Mouse (Mus musculus) forebrain, embryonic 10.5 days (tissue): ENCODE measurements around the gene Cfd. TPM values are rescaled to one million over a fixed set of nuclear protein-coding genes. Genes with fewer than 3 reads are reported as not detected.
A peak's percentile ranks its signal among the peaks of the same experiment; 100 is the strongest.

ENCODE experiments used
- DNase-seq: peaks from one replicate; pipeline ENCODE4 v3.0.0-alpha.2; 2017; ENCODE audit warnings: low spot score; ENCODE audit errors: extremely low spot score
- H3K27ac ChIP-seq: fragments of 300-500 bp; sonication (generic); 2 replicates; pipeline ENCODE4 v1.5.1; 2016; ENCODE audit warnings: mild to moderate bottlenecking
- H3K27me3 ChIP-seq: fragments of 300-500 bp; sonication (generic); 2 replicates; pipeline ENCODE4 v1.6.1; 2016; ENCODE audit warnings: mild to moderate bottlenecking; ENCODE audit not compliant: poor library complexity, severe bottlenecking
- H3K36me3 ChIP-seq: fragments of 300-500 bp; sonication (generic); replicated peaks from 2 replicates; pipeline ENCODE4 v1.6.1; 2016; ENCODE audit warnings: mild to moderate bottlenecking, moderate library complexity
- H3K4me1 ChIP-seq: fragments of 300-500 bp; sonication (generic); 2 replicates; pipeline ENCODE4 v1.6.1; 2016
- H3K4me3 ChIP-seq: fragments of 300-500 bp; sonication (generic); 2 replicates; pipeline ENCODE4 v1.5.1; 2016; ENCODE audit warnings: mild to moderate bottlenecking, moderate library complexity
- H3K9me3 ChIP-seq: fragments of 300-500 bp; sonication (generic); 2 replicates; pipeline ENCODE4 v1.6.1; 2016; ENCODE audit warnings: mild to moderate bottlenecking, moderate library complexity
- WGBS: fragments of 180-500 bp; shearing (Covaris S2); methylation state at CpG from one replicate; pipeline ENCODE4 v1.1.7; 2016; 5-methylcytosine and 5-hydroxymethylcytosine counted together
- polyA plus RNA-seq: library from polyadenylated mRNA; unstranded; fragments of >200 nt; fragmentation: Nextera tagmentation; extraction: Ambion mirVana; gene quantifications from 2 replicates; pipeline ENCODE4 v1.2.1, GENCODE M21; 2016

The Cfd gene
- polyA plus RNA-seq, 1 experiment from 2014 or later, result not detected

DNA sequence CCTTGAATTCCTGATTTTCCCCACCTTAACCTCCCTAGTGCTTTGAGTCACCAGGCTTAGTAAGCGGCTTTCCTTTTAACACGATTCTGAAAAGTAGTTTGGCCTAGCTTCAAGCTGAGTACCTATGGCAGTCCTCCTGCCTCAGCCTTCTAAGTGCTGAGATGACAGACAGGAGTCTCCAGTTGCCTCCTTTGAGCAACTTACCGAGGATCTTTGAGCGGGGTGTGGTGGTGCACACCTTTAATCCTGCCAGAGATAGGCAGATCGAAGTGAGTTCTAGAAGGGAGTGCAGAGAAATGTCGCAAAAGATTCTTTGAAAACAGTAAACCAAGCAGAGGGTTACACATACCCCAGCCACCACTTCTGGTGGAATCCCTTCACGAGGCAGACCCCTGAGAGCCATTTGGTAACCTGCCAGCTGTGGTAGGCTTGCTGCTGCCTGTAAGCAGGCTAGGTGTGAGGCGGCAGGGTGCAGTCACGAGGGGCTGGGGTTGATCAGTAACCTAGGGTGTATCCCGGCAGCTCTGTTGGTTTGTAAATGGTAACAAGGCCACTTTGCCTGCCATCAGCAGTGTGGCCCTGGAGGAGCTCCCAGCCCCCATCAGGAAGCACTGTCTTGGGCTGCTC lies 35.0 kb upstream of the Cfd start:
- H3K27ac ChIP-seq, result peak overlapping the region; percentile 100
- no peak for DNase-seq

GRCm38 (mm10) chr10:79856280-79856679 lies 34.4 kb upstream of the Cfd start:
- 67% methylated on average over 6 of the region's 6 CpGs for WGBS
- H3K36me3 ChIP-seq, result peaks cover 58% of the 10 kb centered on the region
- H3K27me3 ChIP-seq, result no peaks in the 10 kb centered on the region
- H3K9me3 ChIP-seq, result no peaks in the 10 kb centered on the region
- H3K27ac ChIP-seq, result peak overlapping the region; percentile 44; the same call in 1 of the 2 replicates
- peak overlapping the region; percentile 83 for H3K4me3 ChIP-seq
- peaks cover 66% of the 10 kb centered on the region for H3K4me1 ChIP-seq
- DNase-seq, result no peak

More for the DNA sequence above, 35.0 kb upstream of the Cfd start:
- H3K9me3 ChIP-seq, result no peaks in the 10 kb centered on the region
- WGBS, result 9% methylated on average over 10 of the region's 10 CpGs
- no peaks in the 10 kb centered on the region for H3K27me3 ChIP-seq
- peaks cover 69% of the 10 kb centered on the region for H3K4me1 ChIP-seq
- peak overlapping the region; percentile 83 for H3K4me3 ChIP-seq
- H3K36me3 ChIP-seq, result peaks cover 56% of the 10 kb centered on the region

DNA sequence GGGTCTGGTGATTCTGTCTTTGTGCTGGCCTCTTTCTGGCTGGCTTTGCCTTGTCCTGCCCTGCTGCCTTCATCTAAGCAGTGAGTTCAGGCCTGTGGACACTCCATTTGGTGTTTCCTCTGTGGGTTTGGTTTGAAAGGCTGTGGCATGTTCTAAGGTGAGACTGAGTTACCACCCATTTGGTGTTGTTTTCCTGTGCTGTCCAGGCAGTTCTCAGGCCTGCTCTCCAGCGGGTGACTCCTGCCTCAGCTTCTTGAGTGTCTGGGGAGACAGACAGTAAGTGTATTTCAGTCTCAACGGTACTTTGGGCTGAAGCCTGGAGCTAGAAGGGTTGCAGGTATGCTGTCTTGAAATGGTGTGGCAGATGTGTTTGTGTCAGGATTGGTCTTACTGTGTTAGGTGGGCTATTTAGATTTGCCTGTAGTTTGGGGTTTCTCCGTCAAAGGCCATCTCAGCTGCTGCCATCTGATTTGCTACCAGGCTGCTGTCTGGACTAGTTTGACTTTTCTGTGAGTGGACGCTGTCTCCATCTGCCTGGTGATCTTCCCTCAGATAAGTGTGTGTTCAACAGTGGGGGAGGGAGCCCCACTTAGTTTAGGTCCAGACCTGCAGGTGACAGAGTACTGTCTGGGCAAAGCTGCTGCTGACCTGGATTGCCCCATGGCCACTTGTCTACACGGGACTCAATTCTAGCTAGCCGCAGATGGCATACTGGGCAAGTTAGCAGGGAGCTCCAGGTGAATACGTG lies 33.8 kb upstream of the Cfd start:
- Histone ChIP-seq H3K9me3 (no peaks in the 10 kb centered on the region), H3K4me1 (peaks cover 62% of the 10 kb centered on the region), H3K27ac (peak overlapping the region; percentile 44; the same call in 1 of the 2 replicates), H3K27me3 (no peaks in the 10 kb centered on the region), H3K36me3 (peaks cover 64% of the 10 kb centered on the region), H3K4me3 (peak overlapping the region; percentile 83)
- DNase-seq, result no peak
- WGBS, result 81% methylated on average over 7 of the region's 7 CpGs

DNA sequence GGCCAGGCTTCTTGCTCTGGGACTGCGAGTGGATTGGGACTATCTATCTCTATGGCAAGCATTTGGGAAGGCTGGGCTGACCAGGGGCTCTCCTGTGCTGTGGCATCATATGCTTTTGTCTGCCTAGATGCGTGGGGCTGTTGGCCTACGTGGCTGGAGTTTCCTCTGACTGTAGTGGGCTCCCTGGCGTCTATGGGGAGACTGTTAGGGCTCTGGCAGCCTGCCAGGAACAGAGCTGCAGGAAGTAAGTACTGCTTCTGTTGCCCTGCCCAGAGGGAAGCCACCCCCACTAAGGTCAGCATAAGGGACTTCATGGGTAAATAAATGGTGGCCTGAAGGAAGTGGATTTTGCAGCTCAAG lies 33.2 kb upstream of the Cfd start:
- H3K36me3 ChIP-seq, result peaks cover 70% of the 10 kb centered on the region
- H3K4me3 ChIP-seq, result peak overlapping the region; percentile 83
- DNase-seq, result no peak
- H3K4me1 ChIP-seq, result peaks cover 61% of the 10 kb centered on the region
- no peaks in the 10 kb centered on the region for H3K27me3 ChIP-seq
- no peaks in the 10 kb centered on the region for H3K9me3 ChIP-seq
- 79% methylated on average over 4 of the region's 4 CpGs for WGBS
- H3K27ac ChIP-seq, result 0 out of 2 replicates have a peak overlapping the region, but pooled peaks have one; percentile 8

- Histone ChIP-seq H3K27ac (no peak overlapping the region), H3K9me3 (no peaks in the 10 kb centered on the region), H3K36me3 (peaks cover 74% of the 10 kb centered on the region), H3K4me1 (peaks cover 57% of the 10 kb centered on the region), H3K27me3 (no peaks in the 10 kb centered on the region), H3K4me3 (peak overlapping the region; percentile 83; the same call in 1 of the 2 replicates)
- DNase-seq, result no peak
- WGBS, result 86% methylated on average over 2 of the region's 2 CpGs
Measured at GRCm38 (mm10) chr10:79857894-79858293, 32.8 kb upstream of the Cfd start.

DNA sequence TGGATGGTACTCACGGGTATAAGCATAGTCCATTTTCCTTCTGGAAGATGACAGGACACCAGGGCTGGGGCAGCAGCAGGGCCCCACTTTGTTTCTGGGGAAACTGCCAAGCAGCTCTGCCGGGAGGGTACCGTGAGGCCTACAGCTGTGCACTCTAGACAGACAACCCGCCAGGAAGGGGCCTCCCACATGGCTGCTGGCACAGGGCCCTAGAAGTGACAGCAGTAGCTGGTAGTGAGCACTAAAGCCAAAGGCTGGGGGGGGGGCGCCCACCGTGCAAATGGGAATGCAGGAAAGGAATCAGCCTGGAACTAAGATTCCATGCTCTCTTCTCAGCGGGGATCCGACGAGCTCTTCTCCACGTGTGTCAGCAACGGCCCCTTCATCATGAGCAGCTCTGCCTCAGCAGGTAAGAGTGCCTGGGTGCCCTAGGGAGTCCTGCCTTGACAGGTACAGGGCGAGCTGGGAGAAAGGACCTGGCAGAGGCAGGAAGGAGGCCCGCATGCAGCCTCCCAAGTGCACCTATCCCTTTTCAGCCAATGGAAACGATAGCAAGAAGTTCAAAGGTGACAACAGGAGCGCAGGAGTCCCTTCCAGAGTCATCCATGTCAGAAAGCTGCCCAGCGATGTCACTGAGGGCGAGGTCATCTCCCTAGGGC lies 32.1 kb upstream of the Cfd start:
- no peak for DNase-seq
- H3K27me3 ChIP-seq, result no peaks in the 10 kb centered on the region
- H3K36me3 ChIP-seq, result peaks cover 81% of the 10 kb centered on the region
- peak overlapping the region; percentile 83 for H3K4me3 ChIP-seq
- no peaks in the 10 kb centered on the region for H3K9me3 ChIP-seq
- 80% methylated on average over 17 of the region's 17 CpGs for WGBS
- H3K4me1 ChIP-seq, result peaks cover 50% of the 10 kb centered on the region
- no peak overlapping the region for H3K27ac ChIP-seq

DNA sequence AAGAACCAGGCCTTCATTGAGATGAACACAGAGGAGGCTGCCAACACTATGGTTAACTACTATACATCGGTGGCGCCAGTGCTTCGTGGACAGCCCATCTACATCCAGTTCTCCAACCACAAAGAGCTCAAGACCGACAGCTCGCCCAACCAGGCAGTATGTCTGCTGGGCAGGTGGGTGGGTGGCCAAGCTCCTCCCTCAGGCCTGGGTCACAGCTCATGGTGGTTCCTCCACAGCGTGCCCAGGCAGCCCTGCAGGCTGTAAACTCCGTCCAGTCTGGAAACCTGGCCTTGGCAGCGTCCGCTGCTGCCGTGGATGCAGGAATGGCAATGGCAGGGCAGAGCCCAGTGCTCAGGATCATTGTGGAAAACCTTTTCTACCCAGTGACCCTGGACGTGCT lies 31.5 kb upstream of the Cfd start:
- Histone ChIP-seq H3K36me3 (peaks cover 87% of the 10 kb centered on the region), H3K27ac (no peak overlapping the region), H3K27me3 (no peaks in the 10 kb centered on the region), H3K4me1 (peaks cover 48% of the 10 kb centered on the region), H3K4me3 (peak overlapping the region; percentile 23; the same call in 1 of the 2 replicates), H3K9me3 (no peaks in the 10 kb centered on the region)
- DNase-seq, result no peak
- 95% methylated on average over 11 of the region's 11 CpGs for WGBS

- H3K4me1 ChIP-seq, result peaks cover 53% of the 10 kb centered on the region
- H3K9me3 ChIP-seq, result no peaks in the 10 kb centered on the region
- no peak for DNase-seq
- H3K27me3 ChIP-seq, result no peaks in the 10 kb centered on the region
- H3K36me3 ChIP-seq, result peaks cover 98% of the 10 kb centered on the region
- no peak overlapping the region for H3K27ac ChIP-seq
- 93% methylated on average over 26 of the region's 26 CpGs for WGBS
- H3K4me3 ChIP-seq, result no peak overlapping the region
Measured at GRCm38 (mm10) chr10:79860079-79860911, 30.4 kb upstream of the Cfd start.

DNA sequence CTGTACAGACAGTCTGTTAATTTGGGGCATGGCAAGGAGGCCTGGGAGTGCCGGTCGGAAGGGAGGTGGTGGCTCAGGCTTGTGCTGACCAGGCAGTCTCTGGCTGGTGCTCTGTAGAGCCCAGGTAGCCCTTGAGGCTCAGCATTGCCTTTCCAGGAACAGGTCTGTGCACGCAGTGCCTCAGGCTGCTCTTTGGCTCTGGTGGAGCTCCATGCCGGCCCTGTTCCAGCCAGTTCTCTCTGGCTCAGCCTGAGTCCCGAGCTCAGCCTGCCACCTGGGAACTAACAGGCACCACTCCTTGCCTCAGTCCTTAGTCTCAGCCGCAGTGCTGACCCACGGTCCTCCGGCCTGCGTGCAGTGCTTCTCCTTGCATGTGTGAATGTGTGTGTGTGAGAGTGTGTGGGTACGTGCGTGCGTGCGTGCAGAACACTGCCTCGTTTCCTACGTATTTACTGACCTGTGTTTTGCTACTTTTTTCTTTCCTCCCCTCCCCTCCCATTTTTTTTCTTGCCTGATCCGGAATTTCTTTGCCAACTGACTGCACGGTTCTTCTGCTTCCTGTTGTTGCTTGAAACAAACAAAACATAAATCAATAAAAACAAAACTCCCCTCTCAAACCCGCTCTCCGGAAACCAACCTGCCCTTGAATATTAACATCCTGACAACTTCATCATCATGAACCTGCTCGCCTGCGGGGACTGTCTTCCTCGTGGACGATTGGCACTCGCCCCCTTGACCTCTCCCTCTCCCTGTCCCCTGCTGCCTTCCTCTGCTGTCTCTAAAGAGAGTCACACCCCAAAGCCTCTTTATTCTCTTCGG lies 29.2 kb upstream of the Cfd start:
- Histone ChIP-seq H3K36me3 (peaks cover 100% of the 10 kb centered on the region), H3K27me3 (no peaks in the 10 kb centered on the region), H3K4me3 (no peak overlapping the region), H3K4me1 (peaks cover 48% of the 10 kb centered on the region), H3K27ac (no peak overlapping the region), H3K9me3 (no peaks in the 10 kb centered on the region)
- no peak for DNase-seq
- WGBS, result 89% methylated on average over 25 of the region's 25 CpGs

GRCm38 (mm10) chr10:79862049-79862788 lies 28.4 kb upstream of the Cfd start:
- Histone ChIP-seq H3K36me3 (peaks cover 100% of the 10 kb centered on the region), H3K9me3 (no peaks in the 10 kb centered on the region)
- 92% methylated on average over 23 of the region's 23 CpGs for WGBS

GRCm38 (mm10) chr10:79862925-79863324 lies 27.7 kb upstream of the Cfd start:
- no peaks in the 10 kb centered on the region for H3K9me3 ChIP-seq
- H3K27me3 ChIP-seq, result no peaks in the 10 kb centered on the region
- 85% methylated on average over 10 of the region's 10 CpGs for WGBS
- peaks cover 97% of the 10 kb centered on the region for H3K36me3 ChIP-seq
- peaks cover 44% of the 10 kb centered on the region for H3K4me1 ChIP-seq
- DNase-seq, result no peak
- no peak overlapping the region for H3K27ac ChIP-seq
- H3K4me3 ChIP-seq, result peak overlapping the region; percentile 5; the same call in 1 of the 2 replicates

More at GRCm38 (mm10) chr10:79862049-79862788, 28.4 kb upstream of the Cfd start:
- Histone ChIP-seq H3K27ac (no peak overlapping the region), H3K4me3 (peak overlapping the region; percentile 5; the same call in 1 of the 2 replicates), H3K4me1 (peaks cover 48% of the 10 kb centered on the region), H3K27me3 (no peaks in the 10 kb centered on the region)
- no peak for DNase-seq
